Mouse (Mus musculus) thymus, adult 2 months (tissue): ENCODE results near the gene Vdr.

ENCODE experiments used
- CTCF ChIP-seq: fragments of 200-500 bp; IDR thresholded peaks from 2 replicates; pipeline ENCODE4 v1.5.1; 2012; ENCODE audit warnings: mild to moderate bottlenecking, control low read depth, low read length, moderate library complexity, borderline replicate concordance; ENCODE audit not compliant: control insufficient read depth, poor library complexity, insufficient read depth; ENCODE audit errors: extremely low read depth
- POLR2A ChIP-seq: fragments of 200-500 bp; IDR thresholded peaks from 2 replicates; pipeline ENCODE4 v1.6.1; 2012; ENCODE audit warnings: mild to moderate bottlenecking, low read length, control low read depth, moderate library complexity; ENCODE audit not compliant: control insufficient read depth, poor library complexity, insufficient read depth; ENCODE audit errors: extremely low read depth

- no peak for TF ChIP-seq CTCF
- TF ChIP-seq POLR2A = no peak
These were observed 59.4 kb downstream of the Vdr start for GRCm38 (mm10) chr15:97851011-97851410.
